Comparison of ENCODE assay signal across 20 mouse cellular contexts in genomic region chr6:24600726-24601125, GRCm38 (mm10). TPM values are rescaled to one million over a fixed set of nuclear protein-coding genes. Genes with fewer than 3 reads are reported as not detected.
"Had no signal": no experiment of that assay in that cellular context is flagged by ENCODE, and none has a peak within 500 bp of the region (broad histone marks: within the 10 kb centered on the region; RNA-seq: fewer than 3 reads in every experiment).

No protein-coding gene starts in this region.

- ATAC-seq: midbrain, embryonic 16.5 days had no signal

- H3K27me3 ChIP-seq: liver, embryonic 15.5 days; midbrain, embryonic 12.5 days; stomach, embryonic 15.5 days had no signal

- H3K9me3 ChIP-seq: limb, embryonic 10.5 days; liver, embryonic 15.5 days; midbrain, embryonic 12.5 days; stomach, embryonic 15.5 days had no signal

- H3K4me2 ChIP-seq: liver, embryonic 11.5 days; liver, embryonic 15.5 days; midbrain, embryonic 12.5 days; stomach, embryonic 15.5 days had no signal

- H3K4me3 ChIP-seq: layer of hippocampus, adult 2 months; limb, embryonic 10.5 days; liver, embryonic 15.5 days; midbrain, embryonic 12.5 days; stomach, embryonic 15.5 days had no signal

- H3K9ac ChIP-seq: liver, embryonic 15.5 days; midbrain, embryonic 12.5 days; stomach, embryonic 15.5 days had no signal

- H3K36me3 ChIP-seq: limb, embryonic 10.5 days; liver, embryonic 15.5 days; midbrain, embryonic 12.5 days; stomach, embryonic 15.5 days had no signal

- H3K4me1 ChIP-seq: limb, embryonic 10.5 days; liver, embryonic 15.5 days; stomach, embryonic 15.5 days had no signal

- DNase-seq: kidney, postnatal 10 days; kidney, postnatal 4 days; lung, adult 2 months; lung, postnatal 10 days; lung, postnatal 4 days; right cerebral cortex, postnatal 14 days; thymus, adult 2 months; thymus, postnatal 36 days had no signal

- H3K27ac ChIP-seq: layer of hippocampus, adult 2 months; limb, embryonic 10.5 days; liver, embryonic 15.5 days; midbrain, embryonic 12.5 days; stomach, embryonic 15.5 days had no signal

RNA-seq across cellular contexts. Expression of gene Lmod2, which starts 3.2 kb away (rescaled TPM):
- total RNA-seq: layer of hippocampus, adult 2 months; layer of hippocampus, postnatal 10 days; megakaryocyte, adult 5-6 weeks had no signal
- polyA plus RNA-seq: midbrain, embryonic 12.5 days; midbrain, embryonic 16.5 days; neural tube, embryonic 14.5 days; spleen, adult 2 months; testis, adult 2 months had no signal
